Mouse (Mus musculus) thymus, postnatal 10 days (tissue): ENCODE data around the gene Usp9x.
A peak's percentile ranks its signal among the peaks of the same experiment; 100 is the strongest.

Experiments
- DNase-seq, 2 experiments: peaks; one replicate each; pipeline ENCODE4 v3.0.0; 2021; ENCODE audit warnings: low spot score in 2 of 2

Usp9x gene

DNA sequence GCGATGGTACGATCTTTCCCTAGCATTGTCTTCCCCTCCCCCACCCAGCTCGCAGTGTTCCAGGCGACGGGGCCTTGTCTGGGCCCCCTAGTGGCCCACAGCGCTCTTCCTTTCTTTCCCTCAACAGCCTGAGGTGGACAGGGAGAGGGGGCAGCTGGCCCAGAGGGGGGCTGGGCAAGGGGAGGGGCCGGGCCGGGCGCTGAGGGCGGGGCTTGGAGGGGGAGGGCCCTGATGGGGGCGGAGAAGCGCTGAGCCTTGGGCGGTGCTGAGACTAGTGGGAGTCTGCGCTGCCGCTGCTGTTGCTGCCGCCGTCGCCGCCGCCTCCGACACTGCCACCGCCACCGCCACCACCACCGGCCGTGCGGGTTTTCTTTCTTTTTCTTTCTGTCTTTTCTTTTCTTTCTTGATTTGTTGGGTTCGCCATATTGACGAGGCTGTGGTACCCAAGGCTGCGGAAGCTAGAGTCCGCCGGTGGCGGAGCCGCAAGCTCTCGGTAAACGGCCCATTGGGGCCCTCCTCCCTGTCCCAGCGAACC, at the start of gene Usp9x:
Gene Usp9x (plus strand): TSS at position 258 of the 535 bp plus-strand sequence.
- DNase-seq = peak; percentile 76 to 79

DNA sequence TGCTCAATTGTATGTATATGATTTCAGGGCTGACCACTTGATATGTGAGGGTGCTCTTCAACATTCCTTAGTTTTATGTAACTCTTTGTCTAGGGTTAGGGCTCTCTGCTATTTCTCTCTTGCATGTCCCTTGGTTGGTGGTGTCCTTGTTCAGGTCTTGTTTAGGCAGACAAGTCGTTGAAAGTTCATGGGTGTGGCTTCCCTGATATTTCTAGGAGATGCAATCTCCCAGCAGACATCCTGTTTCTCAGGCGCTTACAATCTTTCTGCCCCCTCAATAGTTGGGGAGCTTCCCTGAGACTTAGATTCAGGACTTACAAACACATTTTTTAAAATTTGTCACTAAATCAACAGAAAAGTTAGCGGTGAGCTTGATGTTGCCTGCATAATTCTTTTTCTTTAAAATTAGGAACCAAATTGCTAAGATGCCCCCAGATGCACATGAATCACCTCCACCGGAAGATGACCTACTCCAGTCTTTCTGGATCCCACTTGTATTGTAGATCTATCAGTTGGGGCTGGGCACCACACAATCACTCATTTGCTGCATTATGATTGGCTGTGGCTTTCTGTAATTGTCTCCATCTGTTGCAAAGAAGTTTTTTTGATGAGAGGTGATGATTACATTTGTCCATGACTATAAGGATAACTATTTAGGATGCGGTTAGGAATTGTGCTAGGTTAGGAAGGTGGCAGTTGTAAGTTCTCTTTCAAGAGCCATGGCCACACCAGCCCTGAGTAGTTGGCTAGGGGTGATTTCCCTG, 48.6 kb upstream of the Usp9x start:
- no peak for DNase-seq

DNA sequence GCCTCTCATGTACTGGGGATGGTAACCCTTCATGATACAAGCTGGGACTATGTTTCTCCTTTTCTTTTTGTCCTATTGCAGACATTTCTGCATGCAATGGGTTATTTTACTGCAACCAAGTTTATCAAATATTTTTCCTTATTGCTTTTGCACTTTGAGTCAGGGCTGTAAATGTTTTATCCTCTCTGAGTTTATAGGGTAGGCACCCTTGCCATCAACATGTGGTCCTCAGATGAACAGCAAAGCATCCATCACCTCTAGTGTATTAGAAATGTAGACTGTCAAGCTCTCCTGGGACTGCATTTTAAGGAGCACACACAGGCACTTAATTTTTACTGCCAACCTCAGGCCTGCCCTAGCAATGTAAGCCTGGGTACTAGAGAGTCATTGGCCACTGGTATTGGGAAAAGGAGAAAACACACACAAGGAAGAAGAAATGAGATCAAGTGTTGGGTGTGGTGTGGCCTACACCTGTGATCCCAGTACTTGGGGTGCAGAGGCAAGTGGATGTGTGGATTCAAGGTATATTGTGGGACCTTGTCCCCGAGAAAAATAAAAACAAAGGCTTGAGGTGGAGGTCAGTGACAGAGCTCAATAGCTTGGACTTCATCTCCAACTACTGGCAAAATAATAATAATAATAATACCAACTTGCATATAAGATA, 46.6 kb upstream of the Usp9x start:
- no peak for DNase-seq

DNA sequence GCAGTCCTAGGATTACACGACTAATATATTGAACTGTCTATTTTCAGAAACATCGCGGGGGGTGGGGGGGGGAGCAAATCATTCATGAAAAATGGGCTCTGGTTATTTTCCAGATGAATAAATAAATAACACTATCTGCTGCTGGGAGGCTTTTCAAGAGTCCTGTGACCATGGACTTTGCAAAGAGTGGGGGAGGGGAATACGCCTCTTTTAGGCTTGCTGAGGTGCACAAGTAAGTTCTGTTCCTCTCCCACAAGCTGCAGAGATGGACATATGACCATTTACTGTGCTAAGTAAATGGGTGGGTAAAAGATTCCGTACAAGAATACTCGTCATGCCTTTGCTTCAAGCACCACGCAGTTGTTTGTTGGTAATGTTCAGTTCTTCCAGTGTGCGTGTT, 46.0 kb upstream of the Usp9x start:
- DNase-seq = no peak

DNA sequence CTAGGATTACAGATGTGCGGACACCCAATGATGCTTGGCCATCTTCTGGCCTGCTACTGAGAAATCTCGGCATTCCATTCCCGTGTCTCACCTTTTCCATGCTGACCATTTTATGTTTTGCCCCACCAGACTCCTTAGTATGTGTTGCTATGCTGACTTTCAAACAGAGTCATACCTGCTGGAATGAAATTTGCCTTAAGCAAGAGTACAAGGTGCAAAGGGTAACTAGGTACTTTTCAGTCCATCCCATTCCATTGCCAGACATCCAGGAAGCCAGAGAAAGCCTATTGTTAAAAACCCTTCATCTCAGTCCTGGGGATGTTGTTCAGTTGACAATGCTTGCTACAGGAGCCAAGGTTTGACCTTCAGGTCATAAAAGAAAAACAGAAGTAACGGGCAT, 43.1 kb upstream of the Usp9x start:
- DNase-seq = no peak

DNA sequence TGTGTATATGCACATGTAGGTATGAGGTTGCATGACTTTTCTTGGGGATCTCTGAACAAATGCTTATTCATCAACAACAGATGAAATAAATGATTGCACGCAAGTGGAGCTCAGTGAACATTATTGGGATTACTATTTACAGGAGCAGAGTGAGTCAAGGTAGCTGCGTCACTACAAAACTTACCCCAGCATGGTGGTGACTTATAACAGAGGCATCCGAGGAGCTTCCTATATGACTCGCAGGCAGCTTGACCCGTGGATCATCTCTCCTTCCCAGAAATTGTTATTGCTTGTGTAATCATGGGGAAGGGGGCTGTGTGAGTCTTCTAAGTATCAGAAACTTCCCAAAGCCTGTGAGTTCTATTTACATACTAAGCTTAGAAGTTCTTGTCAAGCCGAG, 41.3 kb upstream of the Usp9x start:
- no peak for DNase-seq

DNA sequence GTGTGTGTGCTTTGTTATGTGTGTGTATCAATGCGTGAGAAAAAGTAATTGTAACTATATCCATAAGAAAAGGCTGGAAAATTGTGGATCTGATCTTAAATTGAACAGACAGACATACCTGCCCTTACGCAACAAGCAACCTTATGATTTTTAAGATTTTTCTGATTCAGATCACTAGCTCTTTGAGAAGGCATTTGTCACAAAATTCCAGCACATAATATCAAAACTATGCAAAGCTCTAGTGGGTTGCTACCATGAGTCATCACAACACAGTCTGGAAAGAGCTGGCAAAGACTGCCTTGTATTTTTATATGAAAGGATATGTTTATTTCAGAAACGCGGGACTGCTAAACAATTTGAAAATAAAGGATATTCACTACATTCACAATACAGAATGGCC, 34.2 kb upstream of the Usp9x start:
- no peak for DNase-seq

DNA sequence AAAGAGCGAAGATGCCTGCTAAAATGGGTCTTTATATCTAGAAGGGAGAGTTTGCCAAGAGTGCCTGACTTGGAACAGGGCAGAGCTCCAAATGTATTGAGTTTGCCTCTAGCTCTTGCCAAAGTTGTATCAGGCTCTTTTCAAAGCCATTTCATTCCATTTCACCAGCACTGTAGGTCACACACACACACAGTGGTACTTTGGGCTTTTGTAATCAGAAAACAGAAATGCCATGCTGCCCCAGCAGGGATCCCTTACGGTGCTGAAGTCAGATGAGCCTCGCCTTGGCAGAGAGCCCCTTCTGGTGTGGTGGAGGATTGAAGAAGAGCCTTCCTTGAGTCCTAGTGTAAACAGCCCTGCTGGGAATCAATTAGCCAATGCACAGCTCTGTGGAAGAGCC, 32.1 kb upstream of the Usp9x start:
- DNase-seq = no peak

DNA sequence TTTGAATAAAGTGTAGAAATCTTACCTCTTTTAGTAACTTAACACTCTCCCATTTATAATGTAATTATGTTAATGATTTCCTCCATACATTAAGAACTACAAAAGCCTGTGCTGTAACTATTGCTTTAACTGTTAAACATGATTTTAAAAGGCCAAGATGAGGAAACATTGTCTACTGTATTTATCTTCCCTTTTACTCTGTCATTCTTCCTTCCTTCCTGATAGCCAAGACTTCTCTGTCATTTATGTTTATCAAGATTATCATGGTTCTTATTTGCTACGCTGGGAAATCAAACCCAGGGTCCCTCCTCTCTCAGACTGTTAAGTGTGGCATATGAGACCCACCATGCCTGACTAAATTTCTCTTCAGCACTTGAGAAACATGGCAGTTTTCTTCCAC, 30.9 kb upstream of the Usp9x start:
- DNase-seq = no peak

DNA sequence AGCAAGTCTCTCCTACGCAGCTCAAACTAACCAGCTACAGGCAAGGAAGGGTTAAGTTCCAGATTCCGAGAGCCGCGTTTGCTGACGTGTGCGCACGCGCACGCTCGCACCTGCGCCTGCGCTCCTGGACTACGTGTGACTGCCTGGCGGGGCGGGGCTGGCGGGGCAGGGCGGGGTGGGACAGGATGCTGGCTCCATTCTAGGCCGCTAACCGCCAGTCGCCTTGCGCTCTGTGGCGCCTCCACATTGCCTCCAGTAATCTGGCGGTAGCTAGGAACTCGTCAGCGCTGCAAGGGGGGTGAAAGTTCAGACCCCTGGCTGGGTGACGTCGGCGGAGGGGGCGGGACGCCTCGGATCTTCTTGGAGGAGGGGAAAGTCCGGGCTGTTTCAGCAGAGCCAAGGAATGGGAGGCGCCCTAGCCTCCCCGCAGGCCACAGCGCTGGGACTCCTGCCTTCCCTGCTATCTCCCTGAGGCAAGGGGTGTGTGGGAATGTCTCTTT, 29.6 kb upstream of the Usp9x start:
- peak; percentile 91 to 95 for DNase-seq

DNA sequence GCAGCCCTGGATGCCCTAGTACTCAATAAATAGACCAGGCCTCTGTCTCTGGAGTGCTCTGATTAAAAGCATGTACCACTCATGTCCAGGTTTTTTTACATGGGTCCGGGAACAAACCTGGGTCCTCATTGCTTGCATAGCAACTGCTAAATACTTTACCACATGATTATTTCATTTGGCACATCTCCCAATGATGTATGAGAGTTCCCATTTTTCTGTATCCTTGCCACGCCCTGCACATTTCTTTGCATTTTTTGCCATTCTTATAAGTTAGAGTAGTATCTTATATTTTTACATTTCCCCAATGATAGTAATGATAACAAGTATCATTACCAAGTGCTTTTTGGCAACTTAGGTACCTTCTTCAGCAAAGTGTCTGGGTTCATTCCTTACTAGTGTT, 27.5 kb upstream of the Usp9x start:
- DNase-seq = no peak

DNA sequence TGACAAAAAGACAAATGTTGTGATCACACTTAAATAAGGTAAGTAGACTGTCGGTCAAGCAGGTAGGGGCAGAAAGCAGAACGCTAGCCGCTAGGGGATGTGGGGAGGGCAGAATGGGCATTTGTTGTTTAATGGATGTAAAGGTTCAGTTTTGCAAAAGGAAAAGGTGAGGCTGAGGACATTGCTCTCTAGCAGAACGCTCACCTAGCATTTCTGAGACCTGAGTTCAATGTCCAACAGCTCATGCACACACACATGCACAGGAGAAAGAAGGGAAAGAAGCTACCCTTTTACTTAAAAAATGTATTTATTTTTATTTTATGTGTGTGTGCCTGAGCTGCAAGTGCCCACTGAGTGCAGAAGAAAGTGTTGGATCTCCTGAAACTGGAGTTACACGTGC, 26.6 kb upstream of the Usp9x start:
- DNase-seq = no peak

DNA sequence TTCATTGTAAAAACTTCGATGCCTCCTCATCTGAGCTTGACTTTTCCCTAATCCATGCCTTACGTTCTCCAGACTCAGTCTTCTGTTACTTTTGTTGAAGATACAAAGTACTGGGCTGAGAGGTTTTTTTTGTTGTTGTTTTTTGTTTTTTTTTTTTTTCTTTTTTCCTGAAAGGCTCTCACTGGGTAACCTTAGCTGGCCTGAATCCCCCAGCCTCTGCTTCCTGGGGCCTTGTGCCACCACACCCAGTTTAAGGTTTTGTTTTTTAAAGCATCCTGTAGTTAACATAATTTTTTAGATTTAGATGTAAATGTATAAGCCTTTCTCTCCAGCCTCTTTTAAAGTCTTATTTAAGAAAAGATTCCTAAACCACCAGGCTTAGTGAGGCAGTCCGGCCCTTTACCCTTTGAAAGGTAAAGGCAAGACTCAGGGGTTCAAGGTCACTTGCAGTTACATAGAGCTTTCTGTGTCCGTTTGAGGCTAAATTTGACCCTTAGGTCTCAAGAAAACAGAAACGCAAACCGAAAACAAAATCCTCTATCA, 24.3 kb upstream of the Usp9x start:
- DNase-seq = no peak

DNA sequence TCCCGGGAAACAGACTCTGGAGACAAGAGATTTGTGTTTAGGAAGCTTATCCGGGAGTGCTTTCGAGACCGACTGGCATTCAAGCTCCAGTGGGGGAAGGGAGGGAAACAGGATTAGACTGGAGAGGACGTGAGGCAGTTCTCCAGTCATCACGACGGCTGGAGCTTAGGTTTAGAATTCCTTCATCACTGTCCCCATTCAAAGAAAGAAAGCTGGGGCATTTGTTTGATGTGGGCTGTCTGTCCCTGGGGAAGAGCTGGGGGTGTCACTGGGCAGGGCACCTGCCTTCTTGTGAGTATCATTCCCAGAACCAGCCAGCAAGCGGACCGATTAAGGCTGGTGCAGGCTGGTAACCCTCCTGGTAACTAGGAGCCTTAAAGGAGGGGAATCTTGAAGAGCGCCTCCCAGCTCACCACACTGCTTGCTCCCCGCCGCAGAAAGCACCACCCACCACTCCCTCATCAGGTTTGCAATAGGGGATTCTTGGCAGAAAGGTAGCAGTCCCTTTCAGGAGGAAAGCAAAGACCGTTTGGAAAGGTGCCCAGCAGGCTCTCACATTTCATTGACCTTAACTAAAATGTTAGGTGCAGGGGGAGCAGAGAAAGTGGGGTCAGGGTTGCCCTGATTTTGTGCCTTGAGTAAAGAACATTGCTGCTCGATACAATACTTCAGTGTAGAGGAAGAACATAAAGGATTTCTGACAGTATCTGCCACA, 23.5 kb upstream of the Usp9x start:
- DNase-seq = no peak

DNA sequence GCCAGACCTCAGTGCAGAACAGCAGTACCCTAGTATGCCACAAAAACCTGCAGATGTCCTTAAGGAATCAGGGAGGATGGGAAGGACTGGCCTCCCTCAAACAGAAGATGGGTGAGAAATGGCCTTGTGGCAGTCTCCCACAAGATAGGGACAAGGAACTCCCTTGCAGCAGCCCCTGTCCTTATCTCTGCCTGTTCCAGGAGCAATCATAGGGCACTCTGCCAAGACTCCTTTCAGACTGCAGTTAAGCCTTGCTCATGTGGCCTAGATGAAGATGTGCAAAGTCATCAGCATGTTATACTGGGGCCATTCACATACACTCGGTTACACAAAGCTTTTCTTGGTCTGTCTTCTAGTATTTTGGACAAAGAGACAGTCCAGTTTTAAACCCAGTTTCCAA, 16.7 kb upstream of the Usp9x start:
- DNase-seq = no peak

DNA sequence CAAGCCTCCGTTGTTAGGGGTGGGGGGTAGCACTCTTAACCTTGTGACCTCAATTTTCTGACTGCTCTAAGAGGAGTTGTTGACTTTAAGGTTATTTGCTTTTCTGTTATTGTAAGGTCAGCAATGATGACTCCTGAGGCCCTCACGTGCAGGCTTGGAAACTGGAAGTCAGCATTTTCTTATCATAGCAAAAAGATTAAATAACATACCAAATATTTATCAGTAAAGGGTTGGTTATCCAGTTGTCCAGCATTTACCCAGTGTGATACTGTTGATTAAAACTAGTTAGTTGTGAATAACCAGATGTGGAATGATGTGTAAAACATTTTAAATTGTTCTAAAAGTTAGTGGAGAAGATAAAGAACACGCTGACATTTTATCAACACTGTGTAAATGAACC, 9.3 kb upstream of the Usp9x start:
- DNase-seq = no peak

DNA sequence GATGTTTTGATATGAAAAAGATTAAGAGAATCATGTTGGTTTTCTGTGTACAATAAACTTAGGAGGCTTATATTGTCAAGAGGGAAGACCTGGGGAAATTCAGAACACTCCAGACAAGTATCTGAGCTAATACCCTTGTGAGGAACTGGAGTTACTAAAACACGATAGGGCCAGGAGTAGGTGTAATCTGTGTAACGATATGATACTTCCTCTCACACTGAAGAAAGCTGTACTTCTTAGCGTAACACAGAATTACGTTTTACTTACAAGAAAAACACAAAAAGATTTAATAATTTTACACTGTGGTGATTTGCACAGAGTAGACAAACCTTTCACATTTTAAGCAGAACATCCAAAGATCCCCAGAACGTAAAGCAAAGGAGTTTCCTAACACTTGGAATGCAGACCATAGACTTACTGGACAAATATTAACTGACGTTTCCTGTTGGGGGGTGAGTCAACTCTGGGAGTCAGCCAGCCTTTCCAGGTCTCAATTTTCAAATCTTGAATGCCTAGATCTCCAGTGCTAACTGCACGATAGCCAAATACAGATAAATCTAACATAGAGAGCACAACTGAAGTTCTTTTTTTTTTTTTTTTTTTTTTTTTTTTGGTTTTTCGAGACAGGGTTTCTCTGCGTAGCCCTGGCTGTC, 6.9 kb upstream of the Usp9x start:
- no peak for DNase-seq

DNA sequence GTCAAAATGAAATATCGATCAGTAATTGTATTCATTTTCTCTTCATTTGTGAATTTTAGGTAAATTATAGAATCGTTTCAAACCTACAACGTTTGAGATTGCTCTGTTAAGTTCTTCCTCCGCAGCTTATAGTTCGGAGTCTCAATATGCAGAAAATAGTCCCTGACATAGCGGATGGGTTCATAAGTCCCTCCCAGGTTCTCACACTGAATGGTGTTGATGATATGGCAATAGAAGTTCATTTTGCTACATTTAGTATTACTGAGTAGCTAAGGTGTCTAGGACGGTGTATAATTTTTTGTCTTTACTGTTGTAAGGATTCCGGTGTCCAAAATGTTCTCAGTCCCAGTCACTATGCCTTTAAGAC, 1.1 kb upstream of the Usp9x start:
- DNase-seq = no peak

DNA sequence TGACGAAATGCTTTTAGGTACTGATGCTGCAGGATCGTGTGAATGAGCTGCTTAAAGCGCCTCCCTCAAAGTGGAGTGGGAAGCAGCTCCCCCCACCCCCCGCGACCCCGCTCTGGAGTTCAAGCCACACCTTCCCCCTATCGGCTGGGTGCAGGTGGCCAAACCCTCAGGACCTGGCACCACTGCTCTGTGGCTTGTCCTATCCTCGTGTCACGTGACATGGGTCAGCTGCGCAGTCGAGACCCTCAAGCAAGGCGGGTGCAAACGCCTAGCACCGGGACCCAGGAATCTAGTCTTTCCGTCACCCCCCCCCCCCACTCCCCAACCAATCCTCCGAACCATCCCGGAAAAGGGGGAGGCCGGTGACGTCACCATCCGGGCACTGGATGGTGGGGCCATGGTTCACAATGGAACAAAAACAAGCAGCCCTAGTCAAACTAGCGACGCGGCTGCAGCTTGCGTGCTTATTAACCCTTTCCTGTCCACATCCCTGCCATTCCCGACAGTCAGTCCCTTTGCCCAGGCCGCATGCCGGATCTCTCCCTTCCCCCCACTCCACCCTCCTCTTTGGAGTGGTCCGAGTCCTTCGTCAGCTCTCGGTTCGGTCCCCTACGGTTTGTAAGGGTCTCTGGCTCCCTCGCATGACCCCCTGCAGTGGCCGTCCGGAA, 591 bp upstream of the Usp9x start:
- DNase-seq = peak; percentile 75 to 87

DNA sequence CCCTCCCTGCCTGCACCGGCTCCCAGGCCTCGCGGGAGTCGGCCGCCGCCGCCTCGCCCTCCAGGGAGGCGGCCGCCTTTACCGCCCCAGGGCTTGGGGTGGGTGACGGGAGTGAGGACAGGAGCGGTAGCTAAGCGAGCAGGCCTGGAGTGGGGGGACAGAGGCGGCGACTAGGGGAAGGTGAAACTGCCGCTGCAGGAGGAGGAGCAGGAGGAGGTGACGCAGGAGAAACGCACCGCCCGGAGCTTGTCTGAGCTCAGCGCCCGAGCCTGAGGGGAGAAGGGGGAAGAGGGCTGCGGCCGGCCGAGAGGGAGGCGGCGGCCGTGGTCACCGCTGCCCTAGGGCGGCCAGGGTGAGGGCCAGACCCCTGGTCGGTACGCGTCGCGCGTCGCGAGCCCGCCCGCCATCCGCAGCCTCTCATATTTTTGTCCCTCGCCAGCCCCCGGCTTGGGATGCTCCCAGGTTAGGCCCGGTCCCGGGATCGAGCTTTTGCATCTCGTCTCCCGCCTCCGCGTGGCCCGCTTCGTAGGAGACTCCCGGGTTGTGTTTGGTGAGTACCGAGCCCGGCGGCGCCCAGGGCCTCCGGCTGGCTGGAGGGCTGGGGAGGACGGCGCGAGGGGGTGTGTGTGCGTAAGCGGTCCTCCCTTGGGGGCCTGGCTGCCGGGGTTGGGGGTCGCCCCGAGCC, 620 bp downstream of the Usp9x start:
- DNase-seq = peak; percentile 55 to 65
